Mouse (Mus musculus): ENCODE measurements around the gene Sdk1.

DNA sequence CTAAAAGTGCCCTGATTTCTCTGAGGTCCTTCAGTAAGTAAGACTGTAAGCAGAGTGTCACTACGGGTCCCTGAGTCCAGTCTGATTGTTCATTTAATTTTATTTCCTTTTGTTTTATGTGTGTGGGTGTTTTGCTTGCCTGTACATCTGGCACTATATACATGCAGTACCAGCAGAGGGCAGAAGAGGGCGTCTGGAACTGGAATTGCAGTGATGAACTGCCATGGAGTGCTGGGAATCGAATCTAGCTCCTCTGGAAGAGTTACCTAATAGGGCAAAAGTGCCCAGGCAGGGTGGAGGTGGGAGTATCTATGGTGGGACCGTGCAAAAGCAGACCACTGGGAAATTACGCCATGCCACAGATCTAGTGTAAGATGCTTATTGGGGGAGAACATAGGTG lies 497.4 kb downstream of the Sdk1 start:
- TF ChIP-seq POLR2A (IDR thresholded peaks at IDR 0.05; ENCODE audit: insufficient read depth, low read depth, low read length) = no peak
- no peak for TF ChIP-seq EP300 (IDR thresholded peaks at IDR 0.05; ENCODE audit: insufficient read depth, low read depth, low read length)

Data from heart, adult 2 months (tissue).